Mouse (Mus musculus) liver, embryonic 13.5 days (tissue): ENCODE measurements around the gene Rab3b. TPM values are rescaled to one million over a fixed set of nuclear protein-coding genes. Genes with fewer than 3 reads are reported as not detected.
"Not testable (repeated sequence)": the region's sequence is repeated elsewhere in the genome, so short reads cannot be mapped to it uniquely, and the experiment has no call there.

Experiments
- ATAC-seq: fragments of 200-750 bp; cut with Nextera tagmentation; 2 replicates; pipeline ENCODE4 v1.8.0; 2017; ENCODE audit warnings: low read depth, mild to moderate bottlenecking, moderate number of reproducible peaks, moderate library complexity
- DNase-seq: peaks from one replicate; pipeline ENCODE4 v3.0.0; 2022
- H3K27ac ChIP-seq: fragments of 300-500 bp; sonication (generic); 2 replicates; pipeline ENCODE4 v1.5.1; 2015; ENCODE audit warnings: moderate library complexity, mild to moderate bottlenecking, inconsistent platforms
- H3K27me3 ChIP-seq: fragments of 300-500 bp; sonication (generic); 2 replicates; pipeline ENCODE4 v1.6.1; 2015; ENCODE audit warnings: mild to moderate bottlenecking, inconsistent platforms
- H3K36me3 ChIP-seq: fragments of 300-500 bp; sonication (generic); 2 replicates; pipeline ENCODE4 v1.6.1; 2015; ENCODE audit warnings: mild to moderate bottlenecking, inconsistent platforms
- H3K4me1 ChIP-seq: fragments of 300-500 bp; sonication (generic); replicated peaks from 2 replicates; pipeline ENCODE4 v1.6.1; 2015; ENCODE audit warnings: inconsistent platforms
- H3K4me2 ChIP-seq: fragments of 300-500 bp; sonication (generic); 2 replicates; pipeline ENCODE4 v1.6.1; 2015; ENCODE audit warnings: inconsistent platforms, mild to moderate bottlenecking, moderate library complexity
- H3K4me3 ChIP-seq: fragments of 300-500 bp; sonication (generic); replicated peaks from 2 replicates; pipeline ENCODE4 v1.5.1; 2015; ENCODE audit warnings: mild to moderate bottlenecking, inconsistent platforms
- H3K9ac ChIP-seq: fragments of 300-500 bp; sonication (generic); 2 replicates; pipeline ENCODE4 v1.6.1; 2015; ENCODE audit warnings: mild to moderate bottlenecking, inconsistent platforms
- H3K9me3 ChIP-seq: fragments of 300-500 bp; sonication (generic); replicated peaks from 2 replicates; pipeline ENCODE4 v1.6.1; 2016; ENCODE audit warnings: inconsistent platforms
- WGBS: fragments of 180-500 bp; shearing (Covaris S2); methylation state at CpG from one replicate; pipeline ENCODE4 v1.1.7; 2015; ENCODE audit not compliant: insufficient replicate concordance; 5-methylcytosine and 5-hydroxymethylcytosine counted together
- polyA plus RNA-seq: library from polyadenylated mRNA; unstranded; fragments of >200 nt; fragmentation: Nextera tagmentation; extraction: Ambion mirVana; gene quantifications from 2 replicates; pipeline ENCODE4 v1.2.1, GENCODE M21; 2015

The Rab3b gene
- polyA plus RNA-seq, 1 experiment from 2014 or later: 2.1 TPM

DNA sequence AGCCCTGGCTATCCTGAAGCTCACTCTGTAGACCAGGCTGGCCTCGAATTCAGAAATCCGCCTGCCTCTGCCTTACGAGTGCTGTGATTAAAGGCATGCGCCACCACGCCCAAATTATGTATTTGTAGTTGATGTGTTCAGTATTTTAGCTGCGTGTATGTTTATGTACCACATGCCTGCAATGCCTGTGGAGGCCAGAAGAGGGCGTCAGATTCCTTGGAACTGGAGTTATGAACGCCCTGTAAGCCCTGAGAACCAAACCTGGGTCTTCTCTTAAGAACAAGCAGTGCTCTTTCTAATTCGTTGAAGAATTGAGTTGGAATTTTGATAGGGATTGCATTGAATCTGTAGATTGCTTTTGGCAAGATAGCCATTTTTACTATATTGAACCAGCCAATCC lies 49.1 kb downstream of the Rab3b start:
- 66% methylated on average over 9 of the region's 9 CpGs for WGBS
- H3K27ac ChIP-seq, DNase-seq, H3K36me3 ChIP-seq, H3K4me2 ChIP-seq, H3K9ac ChIP-seq, H3K9me3 ChIP-seq, H3K4me1 ChIP-seq, ATAC-seq, H3K27me3 ChIP-seq, H3K4me3 ChIP-seq: not testable (repeated sequence)

DNA sequence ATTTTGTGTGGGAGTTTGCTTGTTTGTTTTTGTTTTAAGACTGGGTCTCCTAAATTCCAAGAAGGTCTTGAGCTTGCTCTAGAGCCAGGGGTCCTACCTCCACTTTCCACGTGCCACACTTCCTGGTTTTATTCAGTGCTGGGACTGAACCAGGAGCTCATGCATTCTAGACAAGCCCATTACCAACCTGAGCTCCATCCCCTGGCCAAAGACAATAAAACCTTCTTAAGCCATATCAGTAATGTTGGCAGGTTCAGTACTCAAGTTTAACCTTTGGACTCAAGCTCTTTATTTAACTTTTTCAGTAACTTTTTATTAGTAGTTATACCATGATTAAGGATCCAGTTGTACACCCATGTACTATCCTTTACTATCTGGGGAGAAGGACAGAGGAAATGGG lies 54.3 kb downstream of the Rab3b start:
- ATAC-seq (no peak), DNase-seq (no peak)
- Histone ChIP-seq H3K9me3 (no peaks in the 10 kb centered on the region), H3K4me1 (no peaks in the 10 kb centered on the region), H3K9ac (no peak overlapping the region), H3K27ac (no peak overlapping the region), H3K36me3 (no peaks in the 10 kb centered on the region), H3K4me3 (no peak overlapping the region), H3K4me2 (no peak overlapping the region), H3K27me3 (no peaks in the 10 kb centered on the region)
- 43% methylated on average over 1 of the region's 1 CpGs for WGBS

DNA sequence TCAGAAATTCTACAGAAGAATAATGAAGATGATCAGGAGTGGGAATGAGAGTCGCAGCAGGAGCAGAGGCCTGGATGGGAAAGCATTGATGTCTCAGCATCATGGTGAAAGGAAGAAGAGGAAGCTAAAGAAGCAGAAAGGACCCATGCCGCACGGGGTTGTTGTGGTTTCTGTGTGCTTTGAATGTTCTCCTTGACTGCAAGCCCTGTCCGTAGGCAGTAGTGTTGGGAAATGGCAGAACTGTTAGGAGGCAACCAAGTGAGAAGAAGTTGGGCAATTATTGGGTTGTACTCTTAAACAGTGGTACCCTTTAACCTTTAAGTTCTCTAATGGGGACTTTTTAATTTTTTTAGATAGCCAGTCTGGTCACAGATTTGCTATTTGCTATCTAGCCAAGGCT lies 56.0 kb downstream of the Rab3b start:
- H3K9me3 ChIP-seq: no peaks in the 10 kb centered on the region
- no peaks in the 10 kb centered on the region for H3K27me3 ChIP-seq
- H3K4me3 ChIP-seq: no peak overlapping the region
- no peak overlapping the region for H3K4me2 ChIP-seq
- no peaks in the 10 kb centered on the region for H3K36me3 ChIP-seq
- no peak overlapping the region for H3K9ac ChIP-seq
- no peak overlapping the region for H3K27ac ChIP-seq
- H3K4me1 ChIP-seq: no peaks in the 10 kb centered on the region
- ATAC-seq: no peak
- WGBS: 55% methylated on average over 4 of the region's 4 CpGs
- DNase-seq: no peak

DNA sequence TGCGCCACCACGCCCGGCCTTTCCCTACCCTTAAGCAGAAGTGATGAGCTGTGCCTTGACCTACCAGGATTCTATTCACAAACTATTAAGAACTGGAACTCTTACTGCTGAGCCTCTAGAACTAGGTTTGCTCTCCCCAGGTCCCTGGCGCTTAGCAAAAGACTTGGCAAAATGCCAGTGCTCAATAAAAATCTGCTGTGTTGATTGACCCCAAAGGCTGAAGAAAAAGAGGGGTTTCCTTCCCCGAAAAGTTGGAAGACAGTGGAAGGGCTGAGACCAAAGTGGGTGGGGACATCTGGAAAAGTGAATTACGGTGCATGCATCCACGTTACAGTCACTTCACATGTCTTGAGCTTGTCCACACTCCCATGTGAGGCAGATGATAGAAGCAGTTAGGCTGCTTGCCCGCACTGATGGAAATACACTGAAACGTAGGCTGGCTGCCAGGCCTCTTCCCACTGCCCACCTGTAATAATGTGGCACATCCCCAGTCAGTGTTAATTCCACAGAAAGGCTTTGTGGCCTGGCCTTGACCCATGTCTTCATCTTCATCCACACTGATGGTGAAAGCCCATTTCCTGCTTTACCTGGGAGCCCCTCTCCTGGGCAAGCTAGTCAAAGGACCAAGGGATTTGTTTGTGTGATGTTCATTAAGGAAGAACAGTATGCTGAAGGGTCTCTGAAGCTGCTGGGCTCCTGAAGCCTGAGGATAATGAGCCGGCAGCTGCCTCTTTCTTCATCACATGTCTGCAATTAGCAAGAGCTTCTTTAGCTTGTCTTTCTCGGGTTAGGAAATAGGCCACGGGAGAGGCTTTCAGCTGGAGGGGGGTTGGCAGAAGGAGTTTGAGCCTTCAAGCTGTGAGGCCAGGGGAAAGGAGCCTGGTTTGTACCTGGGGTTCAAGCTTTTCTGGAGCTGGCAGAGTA lies 59.2 kb downstream of the Rab3b start:
- DNase-seq (no peak), ATAC-seq (no peak)
- no peaks in the 10 kb centered on the region for H3K36me3 ChIP-seq
- WGBS: 71% methylated on average over 12 of the region's 12 CpGs
- no peaks in the 10 kb centered on the region for H3K4me1 ChIP-seq
- no peak overlapping the region for H3K9ac ChIP-seq
- H3K27ac ChIP-seq: no peak overlapping the region
- no peaks in the 10 kb centered on the region for H3K27me3 ChIP-seq
- H3K9me3 ChIP-seq: no peaks in the 10 kb centered on the region
- H3K4me3 ChIP-seq: no peak overlapping the region
- H3K4me2 ChIP-seq: no peak overlapping the region

DNA sequence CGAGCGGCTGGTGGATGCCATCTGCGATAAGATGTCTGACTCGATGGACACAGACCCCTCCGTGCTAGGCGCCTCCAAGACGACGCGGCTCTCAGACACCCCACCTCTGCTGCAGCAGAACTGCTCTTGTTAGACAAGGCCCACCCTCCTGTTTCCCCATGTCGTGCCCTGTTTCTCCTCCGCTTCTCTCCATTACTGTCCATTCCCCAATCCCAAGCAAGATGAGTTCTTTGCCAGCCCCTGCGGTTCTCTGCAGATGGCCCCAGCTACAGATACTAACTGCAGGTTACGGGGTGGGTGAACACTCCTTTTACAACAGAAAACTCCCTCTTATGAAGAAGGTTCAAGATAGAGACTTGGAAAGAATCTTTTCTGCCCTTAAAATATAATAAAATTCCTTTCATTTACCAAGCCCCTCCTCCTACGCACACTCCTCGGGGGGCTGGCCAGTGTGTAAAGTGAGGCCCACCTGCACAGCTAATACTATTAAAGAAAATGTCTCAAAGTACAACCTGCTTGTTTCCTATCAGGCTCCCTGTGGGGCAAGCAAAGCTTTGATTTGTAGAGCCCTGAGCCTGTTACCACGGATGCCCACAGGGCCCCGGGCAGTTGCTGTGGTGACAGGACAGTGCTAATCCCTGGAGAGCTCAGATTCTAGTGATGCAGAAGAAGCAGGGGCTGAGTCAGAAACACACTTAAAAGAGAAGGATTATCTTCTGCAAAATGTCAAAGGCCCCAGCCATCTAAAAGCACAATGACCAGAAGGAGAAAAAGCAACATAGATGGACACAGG lies 62.0 kb downstream of the Rab3b start:
- no peak overlapping the region for H3K4me2 ChIP-seq
- H3K9me3 ChIP-seq: no peaks in the 10 kb centered on the region
- no peak for ATAC-seq
- no peak overlapping the region for H3K4me3 ChIP-seq
- H3K9ac ChIP-seq: no peak overlapping the region
- 80% methylated on average over 17 of the region's 17 CpGs for WGBS
- no peaks in the 10 kb centered on the region for H3K27me3 ChIP-seq
- H3K27ac ChIP-seq: no peak overlapping the region
- DNase-seq: no peak
- no peaks in the 10 kb centered on the region for H3K36me3 ChIP-seq
- H3K4me1 ChIP-seq: no peaks in the 10 kb centered on the region

DNA sequence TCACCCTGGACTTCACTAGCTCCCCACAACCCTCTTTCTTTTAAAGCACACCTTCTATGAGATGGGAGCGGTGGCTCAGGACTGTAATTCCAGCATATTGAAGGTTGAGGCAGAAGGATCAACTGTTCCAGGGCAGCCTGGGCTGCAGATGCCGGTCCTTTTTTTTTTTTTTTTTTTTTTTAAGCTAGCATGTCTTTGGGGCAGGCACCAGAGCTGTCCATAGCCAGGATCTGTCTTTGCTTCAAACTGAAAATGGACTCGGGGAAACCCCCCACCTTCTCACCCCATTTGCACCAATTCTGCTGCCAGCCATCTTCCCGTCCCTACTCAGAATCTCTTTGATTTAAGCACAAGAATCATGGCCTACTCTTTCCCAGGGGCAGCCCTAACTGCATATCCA lies 63.3 kb downstream of the Rab3b start:
- Histone ChIP-seq H3K36me3 (no peaks in the 10 kb centered on the region), H3K27me3 (no peaks in the 10 kb centered on the region), H3K9me3 (no peaks in the 10 kb centered on the region), H3K4me3 (no peak overlapping the region), H3K27ac (no peak overlapping the region), H3K4me2 (no peak overlapping the region), H3K9ac (no peak overlapping the region), H3K4me1 (no peaks in the 10 kb centered on the region)
- ATAC-seq (no peak), DNase-seq (no peak)
- WGBS: 65% methylated on average over 4 of the region's 4 CpGs

DNA sequence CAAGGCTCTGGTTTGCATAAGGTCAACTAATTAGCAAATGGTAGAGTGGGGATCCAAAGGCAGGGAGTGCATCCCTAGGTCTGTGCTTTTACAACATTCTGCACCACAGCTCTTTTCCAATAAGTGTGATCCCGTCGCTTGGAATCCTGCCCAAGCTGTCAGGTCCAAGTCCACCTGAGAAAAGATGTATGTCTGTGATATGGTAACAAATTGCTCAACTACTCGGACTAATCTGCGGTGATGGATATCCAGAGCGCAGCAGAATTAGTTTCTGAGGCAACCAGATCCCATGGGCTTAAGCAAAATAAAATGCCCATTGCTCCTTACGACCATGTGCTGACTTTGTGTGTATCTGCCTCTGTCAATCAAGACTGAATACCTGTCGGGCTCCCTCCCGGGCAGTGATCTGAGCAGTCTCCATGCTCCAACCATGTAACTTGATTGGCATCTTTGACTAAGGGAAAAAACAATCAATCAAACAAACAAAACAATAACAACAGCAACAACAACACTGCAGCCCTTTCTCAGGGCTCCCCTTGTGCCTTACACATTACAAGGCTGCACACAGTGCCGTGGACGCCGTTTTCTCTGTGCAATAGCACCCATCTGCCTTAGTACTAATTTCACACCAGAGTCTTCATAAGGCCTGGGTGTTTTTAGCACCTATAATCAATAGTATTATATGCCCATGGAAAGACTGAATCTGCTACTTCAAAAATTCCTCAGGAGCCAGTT lies 64.3 kb downstream of the Rab3b start:
- no peak overlapping the region for H3K4me2 ChIP-seq
- H3K4me1 ChIP-seq: no peaks in the 10 kb centered on the region
- no peak overlapping the region for H3K4me3 ChIP-seq
- H3K36me3 ChIP-seq: no peaks in the 10 kb centered on the region
- H3K27me3 ChIP-seq: no peaks in the 10 kb centered on the region
- no peak for DNase-seq
- H3K27ac ChIP-seq: no peak overlapping the region
- no peak for ATAC-seq
- no peaks in the 10 kb centered on the region for H3K9me3 ChIP-seq
- H3K9ac ChIP-seq: no peak overlapping the region
- WGBS: 79% methylated on average over 11 of the region's 11 CpGs

DNA sequence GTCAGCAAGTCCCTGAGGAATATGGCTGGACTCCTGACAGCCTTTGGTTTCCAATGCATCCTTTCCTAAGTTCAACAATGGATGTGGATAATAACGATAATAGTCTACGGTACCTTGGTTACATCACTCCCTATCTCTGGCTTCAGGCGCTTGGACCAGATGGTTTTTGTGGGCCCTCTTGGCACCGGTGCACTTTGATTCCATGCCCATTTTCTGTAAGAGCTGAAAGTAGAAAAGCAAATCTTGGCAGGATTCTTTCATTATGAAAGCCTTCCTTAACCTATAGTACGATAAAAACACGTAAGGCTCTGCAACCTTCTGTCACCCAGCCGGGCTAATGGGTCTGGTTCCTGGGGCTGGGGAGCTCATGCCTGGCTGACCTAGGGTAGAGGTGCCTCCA lies 70.3 kb downstream of the Rab3b start:
- H3K4me1 ChIP-seq: no peaks in the 10 kb centered on the region
- no peak overlapping the region for H3K4me2 ChIP-seq
- no peak overlapping the region for H3K9ac ChIP-seq
- 82% methylated on average over 7 of the region's 7 CpGs for WGBS
- no peaks in the 10 kb centered on the region for H3K9me3 ChIP-seq
- H3K4me3 ChIP-seq: no peak overlapping the region
- no peaks in the 10 kb centered on the region for H3K27me3 ChIP-seq
- H3K36me3 ChIP-seq: no peaks in the 10 kb centered on the region
- DNase-seq (no peak), ATAC-seq (no peak)
- no peak overlapping the region for H3K27ac ChIP-seq

DNA sequence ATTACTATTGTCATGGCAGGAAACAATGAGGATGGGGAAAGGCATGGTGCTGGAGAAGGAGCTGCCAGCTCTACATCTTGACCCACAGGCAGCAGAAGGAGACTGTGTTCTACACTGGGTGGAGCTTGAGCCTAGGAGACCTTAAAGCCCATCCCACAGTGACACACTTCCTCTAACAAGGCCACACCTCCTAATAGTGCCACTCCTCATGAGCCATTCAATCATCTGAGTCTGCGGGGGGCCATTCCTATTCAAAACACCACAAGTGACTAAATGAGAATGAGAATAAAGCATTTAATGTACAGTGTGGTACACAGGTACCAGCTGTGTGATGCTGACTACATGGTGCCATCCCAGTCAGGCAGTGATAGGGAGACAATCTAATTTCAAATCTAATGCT lies 71.3 kb downstream of the Rab3b start:
- Histone ChIP-seq H3K27ac (no peak overlapping the region), H3K4me1 (no peaks in the 10 kb centered on the region), H3K9ac (no peak overlapping the region), H3K36me3 (no peaks in the 10 kb centered on the region), H3K4me3 (no peak overlapping the region), H3K4me2 (no peak overlapping the region), H3K27me3 (no peaks in the 10 kb centered on the region), H3K9me3 (no peaks in the 10 kb centered on the region)
- ATAC-seq (no peak), DNase-seq (no peak)
- WGBS: 72% methylated on average over 1 of the region's 1 CpGs

DNA sequence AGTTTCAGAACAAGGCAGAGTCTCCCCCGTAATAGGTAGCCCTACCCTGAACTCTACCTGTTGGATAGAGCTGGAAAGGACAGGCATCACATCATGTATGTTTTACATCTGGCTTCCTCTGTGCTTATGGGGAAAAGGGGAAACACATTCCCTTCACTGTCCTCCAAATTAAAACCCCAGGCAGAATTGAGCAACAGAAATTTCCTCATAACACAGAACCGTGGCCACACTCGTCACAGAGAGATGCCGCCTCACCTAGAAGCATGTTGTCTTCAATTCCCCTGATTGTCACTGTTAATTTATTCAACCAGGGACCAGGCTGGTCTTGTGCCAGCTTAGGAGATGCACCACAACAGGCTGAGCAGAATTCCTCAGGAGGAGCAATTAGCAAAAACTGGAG lies 72.8 kb downstream of the Rab3b start:
- 62% methylated on average over 4 of the region's 4 CpGs for WGBS

DNA sequence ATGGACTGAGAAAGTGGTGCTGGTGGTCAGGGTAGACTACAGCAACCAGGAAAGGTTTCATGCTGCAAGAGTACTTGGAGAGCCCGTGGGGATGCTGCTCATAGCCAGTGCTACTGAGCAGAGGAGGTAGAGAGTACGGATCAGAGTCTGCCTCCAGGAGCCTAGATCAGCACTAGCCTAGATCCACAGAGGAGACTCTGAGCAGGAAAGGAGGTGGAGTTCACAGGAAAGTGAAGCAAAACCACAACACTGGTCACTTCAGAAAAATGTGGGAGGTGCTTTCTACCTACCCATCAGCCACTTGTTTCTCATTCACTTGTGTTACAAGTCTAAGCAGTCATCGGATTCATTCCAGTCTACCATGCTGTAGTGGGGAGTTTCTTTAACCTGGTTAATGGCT lies 80.8 kb downstream of the Rab3b start:
- H3K36me3 ChIP-seq: no peaks in the 10 kb centered on the region
- H3K27me3 ChIP-seq: no peaks in the 10 kb centered on the region
- no peak overlapping the region; the same call in 1 of the 2 replicates for H3K9ac ChIP-seq
- H3K4me2 ChIP-seq: peak overlapping the region; percentile 58
- H3K9me3 ChIP-seq: no peaks in the 10 kb centered on the region
- 73% methylated on average over 3 of the region's 3 CpGs for WGBS
- no peak overlapping the region for H3K4me3 ChIP-seq
- H3K4me1 ChIP-seq: peaks cover 36% of the 10 kb centered on the region
- H3K27ac ChIP-seq: peak overlapping the region; percentile 89
- no peak for DNase-seq
- no peak for ATAC-seq

More for the DNA sequence above, 72.8 kb downstream of the Rab3b start:
- H3K36me3 ChIP-seq: no peaks in the 10 kb centered on the region
- H3K4me1 ChIP-seq: no peaks in the 10 kb centered on the region
- no peak overlapping the region for H3K4me2 ChIP-seq
- H3K4me3 ChIP-seq: no peak overlapping the region
- no peaks in the 10 kb centered on the region for H3K9me3 ChIP-seq
- no peaks in the 10 kb centered on the region for H3K27me3 ChIP-seq
- ATAC-seq (no peak), DNase-seq (no peak)
- H3K27ac ChIP-seq: no peak overlapping the region
- H3K9ac ChIP-seq: no peak overlapping the region
